Mouse (Mus musculus): ENCODE results near the gene Cort.
A peak's percentile ranks its signal among the peaks of the same experiment; 100 is the strongest.
"Not testable (repeated sequence)": the region's sequence is repeated elsewhere in the genome, so short reads cannot be mapped to it uniquely, and the experiment has no call there.

Cort gene

GRCm38 (mm10) chr4:149148084-149148483 is 21.5 kb upstream of the Cort start:
- DNase-seq (ENCODE audit: low read depth, low spot score), result no peak

GRCm38 (mm10) chr4:149147528-149147927 is 21.0 kb upstream of the Cort start:
- no peak for DNase-seq (ENCODE audit: low read depth, low spot score)

GRCm38 (mm10) chr4:149145151-149145550 is 18.6 kb upstream of the Cort start:
- DNase-seq (ENCODE audit: low read depth, low spot score), result no peak

GRCm38 (mm10) chr4:149144459-149144858 is 17.9 kb upstream of the Cort start:
- peak; percentile 78 for DNase-seq (ENCODE audit: low read depth, low spot score)

GRCm38 (mm10) chr4:149143594-149143993 is 17.0 kb upstream of the Cort start:
- no peak for DNase-seq (ENCODE audit: low read depth, low spot score)

GRCm38 (mm10) chr4:149138515-149138914 is 12.0 kb upstream of the Cort start:
- no peak for DNase-seq (ENCODE audit: low read depth, low spot score)

- DNase-seq (ENCODE audit: low read depth, low spot score), result peak; percentile 73
Observed at GRCm38 (mm10) chr4:149136982-149137770, 10.6 kb upstream of the Cort start, which contains the start of gene Cenps. Gene Cenps, minus strand, starts transcription at chr4:149137629.

- DNase-seq (ENCODE audit: low read depth, low spot score), result no peak
Observed at GRCm38 (mm10) chr4:149136116-149136850, 9.7 kb upstream of the Cort start.

GRCm38 (mm10) chr4:149133395-149133794 is 6.8 kb upstream of the Cort start:
- DNase-seq (ENCODE audit: low read depth, low spot score), result no peak

- DNase-seq (ENCODE audit: low read depth, low spot score), result no peak
Observed at GRCm38 (mm10) chr4:149131789-149132565, 5.4 kb upstream of the Cort start.

GRCm38 (mm10) chr4:149131021-149131752 is 4.6 kb upstream of the Cort start:
- no peak for DNase-seq (ENCODE audit: low read depth, low spot score)

- no peak for DNase-seq (ENCODE audit: low read depth, low spot score)
Observed at GRCm38 (mm10) chr4:149128467-149128866, 1.9 kb upstream of the Cort start.

- DNase-seq (ENCODE audit: low read depth, low spot score), result no peak
Observed at GRCm38 (mm10) chr4:149126115-149126509, 451 bp downstream of the Cort start.

- no peak for DNase-seq (ENCODE audit: low read depth, low spot score)
Observed at GRCm38 (mm10) chr4:149125341-149126114, 1.0 kb downstream of the Cort start.

- DNase-seq (ENCODE audit: low read depth, low spot score), result no peak
Observed at GRCm38 (mm10) chr4:149123432-149123831, 3.1 kb downstream of the Cort start.

GRCm38 (mm10) chr4:149119978-149120562 is 6.5 kb downstream of the Cort start:
- DNase-seq (ENCODE audit: low read depth, low spot score), result not testable (repeated sequence)

GRCm38 (mm10) chr4:149103875-149104561 is 22.5 kb downstream of the Cort start, which contains the start of gene Dffa:
Gene Dffa, plus strand, starts transcription at chr4:149104146.
- DNase-seq (ENCODE audit: low read depth, low spot score), result peak; percentile 75

GRCm38 (mm10) chr4:149101456-149101855 is 25.1 kb downstream of the Cort start:
- DNase-seq (ENCODE audit: low read depth, low spot score), result no peak

- not testable (repeated sequence) for DNase-seq (ENCODE audit: low read depth, low spot score)
Observed at GRCm38 (mm10) chr4:149100449-149100848, 26.1 kb downstream of the Cort start.
